Mouse (Mus musculus) ES-Bruce4 (cell line): ENCODE data around the gene Ttc39a. TPM values are rescaled to one million over a fixed set of nuclear protein-coding genes. Genes with fewer than 3 reads are reported as not detected.
"Not testable (repeated sequence)": the region's sequence is repeated elsewhere in the genome, so short reads cannot be mapped to it uniquely, and the experiment has no call there.

Experiments
- H3K27ac ChIP-seq: 2 replicates; pipeline ENCODE4 v1.5.1; 2012; ENCODE audit warnings: low read length, inconsistent platforms; ENCODE audit not compliant: insufficient read depth
- H3K27me3 ChIP-seq: 2 replicates; pipeline ENCODE4 v1.6.1; 2012; ENCODE audit warnings: mild to moderate bottlenecking, low read length, inconsistent platforms; ENCODE audit not compliant: control insufficient read depth, poor library complexity, insufficient read depth, severe bottlenecking
- H3K36me3 ChIP-seq: 2 replicates; pipeline ENCODE4 v1.6.1; 2012; ENCODE audit warnings: inconsistent platforms, mild to moderate bottlenecking, low read length, moderate library complexity; ENCODE audit not compliant: control insufficient read depth, poor library complexity, insufficient read depth, severe bottlenecking
- H3K4me1 ChIP-seq: one replicate; pipeline ENCODE4 v1.8.1; 2011; ENCODE audit warnings: low read length; ENCODE audit not compliant: control insufficient read depth, insufficient read depth
- H3K4me3 ChIP-seq: 2 replicates; pipeline ENCODE4 v1.5.1; 2011; ENCODE audit warnings: low read depth, mild to moderate bottlenecking, low read length
- H3K9ac ChIP-seq: 2 replicates; pipeline ENCODE4 v1.6.1; 2012; ENCODE audit warnings: low read depth, mild to moderate bottlenecking, inconsistent platforms; ENCODE audit not compliant: poor library complexity, severe bottlenecking
- H3K9me3 ChIP-seq: replicated peaks from 2 replicates; pipeline ENCODE4 v1.6.1; 2012; ENCODE audit warnings: mild to moderate bottlenecking, low read length, inconsistent platforms; ENCODE audit not compliant: control insufficient read depth, poor library complexity, insufficient read depth, severe bottlenecking
- CTCF ChIP-seq: IDR thresholded peaks from one replicate; pipeline ENCODE4 v1.8.1; 2011; ENCODE audit warnings: low read depth, low read length
- EP300 ChIP-seq: IDR thresholded peaks from 2 replicates; pipeline ENCODE4 v1.6.1; 2011; ENCODE audit warnings: low read depth, low read length; ENCODE audit not compliant: insufficient read depth
- POLR2A ChIP-seq: IDR thresholded peaks from one replicate; pipeline ENCODE4 v1.8.1; 2011; ENCODE audit warnings: low read length; ENCODE audit not compliant: insufficient read depth
- polyA plus RNA-seq: library from polyadenylated mRNA; stranded (reverse); fragments of >200 nt; gene quantifications from 2 replicates; pipeline ENCODE4 v1.2.4, GENCODE M21; 2011; ENCODE audit warnings: low read depth; ENCODE audit not compliant: missing spikeins, insufficient read depth, insufficient read length

Ttc39a gene
- polyA plus RNA-seq, 1 experiment = 2.1 TPM

GRCm38 (mm10) chr4:109394314-109395074 lies 11.9 kb upstream of the Ttc39a start:
- no peak for TF ChIP-seq CTCF
- H3K9me3 ChIP-seq = no peaks in the 10 kb centered on the region
- H3K4me3 ChIP-seq = 0 out of 2 replicates have a peak overlapping the region, but pooled peaks have one; percentile 13
- no peak overlapping the region for H3K9ac ChIP-seq
- H3K27ac ChIP-seq = no peak overlapping the region
- H3K4me1 ChIP-seq = no peaks in the 10 kb centered on the region
- H3K27me3 ChIP-seq = no peaks in the 10 kb centered on the region
- H3K36me3 ChIP-seq = no peaks in the 10 kb centered on the region

- H3K9me3 ChIP-seq = no peaks in the 10 kb centered on the region
- TF ChIP-seq POLR2A (no peak), EP300 (no peak), CTCF (no peak)
- no peaks in the 10 kb centered on the region for H3K36me3 ChIP-seq
- H3K9ac ChIP-seq = no peak overlapping the region
- H3K4me1 ChIP-seq = no peaks in the 10 kb centered on the region
- no peak overlapping the region for H3K27ac ChIP-seq
- H3K27me3 ChIP-seq = no peaks in the 10 kb centered on the region
- no peak overlapping the region for H3K4me3 ChIP-seq
Measured at GRCm38 (mm10) chr4:109400366-109400980, 6.0 kb upstream of the Ttc39a start.

DNA sequence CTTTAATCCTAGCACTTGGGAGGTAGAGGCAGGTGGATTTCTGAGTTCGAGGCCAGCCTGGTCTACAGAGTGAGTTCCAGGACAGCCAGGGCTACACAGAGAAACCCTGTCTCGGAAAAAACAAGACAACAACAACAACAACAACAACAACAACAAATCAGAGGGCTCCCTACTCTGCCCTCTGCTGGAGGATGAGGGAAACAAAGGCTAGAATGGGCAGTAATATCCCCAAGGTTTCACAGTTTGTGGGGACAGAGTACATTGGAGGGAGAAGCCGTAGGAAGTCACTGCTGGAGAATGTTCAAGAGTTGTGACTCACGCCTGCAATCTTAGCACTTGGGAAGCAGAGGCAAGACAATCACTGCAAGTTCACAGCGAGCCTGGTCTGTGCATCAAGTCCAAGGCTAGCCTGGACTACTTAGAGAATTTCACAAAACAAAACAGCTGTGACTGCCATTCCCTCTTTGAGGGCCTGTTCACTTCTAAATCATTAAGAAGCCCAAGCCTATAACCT lies 5.2 kb upstream of the Ttc39a start:
- Histone ChIP-seq H3K9me3 (no peaks in the 10 kb centered on the region), H3K27ac (no peak overlapping the region), H3K36me3 (no peaks in the 10 kb centered on the region), H3K4me1 (no peaks in the 10 kb centered on the region), H3K4me3 (no peak overlapping the region), H3K9ac (no peak overlapping the region), H3K27me3 (no peaks in the 10 kb centered on the region)
- no peak for TF ChIP-seq POLR2A

- H3K9ac ChIP-seq, H3K27ac ChIP-seq, H3K9me3 ChIP-seq, H3K36me3 ChIP-seq, H3K27me3 ChIP-seq, H3K4me1 ChIP-seq, H3K4me3 ChIP-seq: not testable (repeated sequence)
Measured at GRCm38 (mm10) chr4:109404908-109405307, 1.5 kb upstream of the Ttc39a start.

DNA sequence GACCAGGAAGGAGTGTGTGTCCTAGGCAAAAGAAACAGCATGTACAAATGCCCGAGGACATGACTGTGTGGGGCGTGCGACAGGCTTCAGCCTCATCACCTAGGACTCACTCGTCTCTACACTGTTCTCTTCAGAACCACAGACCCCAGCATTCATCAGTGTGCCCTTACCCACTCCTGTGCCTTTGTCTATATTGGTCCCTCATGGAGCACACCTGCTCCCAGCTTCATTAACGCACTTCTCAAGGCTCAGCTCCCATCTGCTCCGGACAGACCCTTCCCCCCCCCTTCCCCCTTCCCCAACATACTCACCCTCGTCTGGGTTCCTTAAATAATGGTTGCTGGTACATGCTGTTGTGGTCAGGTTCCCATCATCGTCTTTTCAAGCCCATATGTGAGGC lies 1.0 kb upstream of the Ttc39a start:
- Histone ChIP-seq H3K36me3 (no peaks in the 10 kb centered on the region), H3K9ac (no peak overlapping the region), H3K4me1 (no peaks in the 10 kb centered on the region), H3K4me3 (no peak overlapping the region), H3K9me3 (no peaks in the 10 kb centered on the region), H3K27ac (no peak overlapping the region), H3K27me3 (no peaks in the 10 kb centered on the region; the same call in 1 of the 2 replicates)
- TF ChIP-seq EP300 (no peak), CTCF (no peak), POLR2A (no peak)

GRCm38 (mm10) chr4:109406054-109406485 lies 353 bp upstream of the Ttc39a start:
- Histone ChIP-seq H3K4me1 (no peaks in the 10 kb centered on the region), H3K9me3 (no peaks in the 10 kb centered on the region), H3K27ac (no peak overlapping the region), H3K9ac (no peak overlapping the region; the same call in 1 of the 2 replicates), H3K4me3 (peak overlapping the region; percentile 69), H3K36me3 (no peaks in the 10 kb centered on the region), H3K27me3 (no peaks in the 10 kb centered on the region; the same call in 1 of the 2 replicates)
- TF ChIP-seq CTCF = no peak
- TF ChIP-seq POLR2A = no peak
- TF ChIP-seq EP300 = no peak
